In genomic region chr2:73268281-73268680, GRCm38 (mm10) we compare ENCODE assay signal across 16 mouse cellular contexts. TPM values are rescaled to one million over a fixed set of nuclear protein-coding genes. Genes with fewer than 3 reads are reported as not detected.
DNase-seq lines count a peak whose midpoint lies in the region; ATAC-seq lines count a peak whose summit lies in the region.
"Had no signal": no experiment of that assay in that cellular context is flagged by ENCODE, and none has a peak within 500 bp of the region (broad histone marks: within the 10 kb centered on the region; RNA-seq: fewer than 3 reads in every experiment).

No protein-coding gene starts in this region.

- DNase-seq in midbrain, embryonic 11.5 days (ENCODE audit: low spot score, missing footprints), result peak; percentile 94
- DNase-seq in forebrain, embryonic 11.5 days (ENCODE audit: low spot score), result peak; percentile 58
- DNase-seq in right cerebral cortex, postnatal 36 days (ENCODE audit: low spot score in 2 of 2), result no peak
- no peak for DNase-seq in spleen, postnatal 36 days (ENCODE audit: low spot score in 2 of 2)
- no peak for DNase-seq in cerebellum, adult 11 months
- DNase-seq: cerebellum, postnatal 14 days; gastrocnemius, postnatal 25 days; kidney, adult 9 months; liver, embryonic 13.5 days; thymus, postnatal 36 days had no signal

- H3K4me3 ChIP-seq in midbrain, embryonic 11.5 days (ENCODE audit: low read depth, low read length), result no peak overlapping the region
- H3K4me3 ChIP-seq in midbrain, embryonic 15.5 days, result no peak overlapping the region
- no peak overlapping the region for H3K4me3 ChIP-seq in forebrain, embryonic 11.5 days (ENCODE audit: low read depth, low read length)
- H3K4me3 ChIP-seq in limb, embryonic 13.5 days, result no peak overlapping the region
- H3K4me3 ChIP-seq: heart, embryonic 13.5 days; hindbrain, embryonic 12.5 days; liver, embryonic 13.5 days had no signal

- ATAC-seq in midbrain, embryonic 11.5 days (ENCODE audit: low FRiP score), result no peak
- ATAC-seq in midbrain, embryonic 15.5 days (replicated peaks), result no peak
- no peak for ATAC-seq in forebrain, embryonic 11.5 days (replicated peaks; ENCODE audit: low FRiP score)
- no peak for ATAC-seq in limb, embryonic 13.5 days (ENCODE audit: low FRiP score, low read depth)
- ATAC-seq: Patski had no signal

- H3K27ac ChIP-seq in midbrain, embryonic 11.5 days (ENCODE audit: low read depth, low read length), result no peak overlapping the region
- no peak overlapping the region for H3K27ac ChIP-seq in midbrain, embryonic 15.5 days
- H3K27ac ChIP-seq in forebrain, embryonic 11.5 days (ENCODE audit: low read depth, low read length), result no peak overlapping the region
- no peak overlapping the region for H3K27ac ChIP-seq in limb, embryonic 13.5 days
- H3K27ac ChIP-seq: heart, embryonic 13.5 days; hindbrain, embryonic 12.5 days; liver, embryonic 13.5 days; stomach, postnatal 0 days had no signal

- H3K4me2 ChIP-seq in midbrain, embryonic 11.5 days, result no peak overlapping the region; the same call in 1 of the 2 replicates
- no peak overlapping the region for H3K4me2 ChIP-seq in midbrain, embryonic 15.5 days
- no peak overlapping the region for H3K4me2 ChIP-seq in forebrain, embryonic 11.5 days (ENCODE audit: low read depth, low read length, severe bottlenecking)
- 0 out of 2 replicates have a peak overlapping the region, but pooled peaks have one; percentile 23 for H3K4me2 ChIP-seq in limb, embryonic 13.5 days (replicated peaks)
- H3K4me2 ChIP-seq: heart, embryonic 13.5 days; hindbrain, embryonic 12.5 days; liver, embryonic 13.5 days had no signal

- no peaks in the 10 kb centered on the region for H3K9me3 ChIP-seq in midbrain, embryonic 11.5 days (ENCODE audit: control insufficient read depth, low read length)
- no peaks in the 10 kb centered on the region for H3K9me3 ChIP-seq in midbrain, embryonic 15.5 days
- no peaks in the 10 kb centered on the region for H3K9me3 ChIP-seq in forebrain, embryonic 11.5 days (ENCODE audit: control insufficient read depth, low read length)
- H3K9me3 ChIP-seq in limb, embryonic 13.5 days, result no peaks in the 10 kb centered on the region
- H3K9me3 ChIP-seq: heart, embryonic 13.5 days; hindbrain, embryonic 12.5 days; liver, embryonic 13.5 days had no signal

- no peaks in the 10 kb centered on the region for H3K36me3 ChIP-seq in midbrain, embryonic 11.5 days (ENCODE audit: control insufficient read depth, insufficient read depth, low read length)
- H3K36me3 ChIP-seq in midbrain, embryonic 15.5 days (replicated peaks), result no peaks in the 10 kb centered on the region
- H3K36me3 ChIP-seq in forebrain, embryonic 11.5 days (ENCODE audit: control insufficient read depth, insufficient read depth, low read length), result no peaks in the 10 kb centered on the region
- H3K36me3 ChIP-seq in limb, embryonic 13.5 days, result no peaks in the 10 kb centered on the region
- H3K36me3 ChIP-seq: heart, embryonic 13.5 days; hindbrain, embryonic 12.5 days; liver, embryonic 13.5 days had no signal

- H3K4me1 ChIP-seq in midbrain, embryonic 11.5 days (ENCODE audit: control insufficient read depth, insufficient read depth, low read length), result peaks cover 29% of the 10 kb centered on the region
- H3K4me1 ChIP-seq in midbrain, embryonic 15.5 days, result peaks cover 38% of the 10 kb centered on the region
- peaks cover 30% of the 10 kb centered on the region for H3K4me1 ChIP-seq in forebrain, embryonic 11.5 days (replicated peaks; ENCODE audit: control insufficient read depth, insufficient read depth, low read length)
- H3K4me1 ChIP-seq in limb, embryonic 13.5 days, result peaks cover 50% of the 10 kb centered on the region

- WGBS in midbrain, embryonic 11.5 days, result under 1% methylated on average over 12 of the region's 12 CpGs
- WGBS in midbrain, embryonic 15.5 days, result 2% methylated on average over 12 of the region's 12 CpGs
- WGBS in forebrain, embryonic 11.5 days, result 2% methylated on average over 12 of the region's 12 CpGs
- WGBS in limb, embryonic 13.5 days, result 3% methylated on average over 11 of the region's 12 CpGs

- H3K27me3 ChIP-seq in midbrain, embryonic 11.5 days (ENCODE audit: control insufficient read depth, insufficient read depth, low read length), result peaks cover 96% of the 10 kb centered on the region
- H3K27me3 ChIP-seq in midbrain, embryonic 15.5 days (replicated peaks), result peaks cover 73% of the 10 kb centered on the region
- peaks cover 84% of the 10 kb centered on the region for H3K27me3 ChIP-seq in forebrain, embryonic 11.5 days (ENCODE audit: control insufficient read depth, insufficient read depth, low read length)
- H3K27me3 ChIP-seq in limb, embryonic 13.5 days, result peaks cover 86% of the 10 kb centered on the region

- H3K9ac ChIP-seq in midbrain, embryonic 11.5 days (ENCODE audit: low read length), result no peak overlapping the region
- no peak overlapping the region for H3K9ac ChIP-seq in midbrain, embryonic 15.5 days
- no peak overlapping the region for H3K9ac ChIP-seq in forebrain, embryonic 11.5 days (ENCODE audit: low read length)
- no peak overlapping the region for H3K9ac ChIP-seq in limb, embryonic 13.5 days
- H3K9ac ChIP-seq: heart, embryonic 13.5 days; hindbrain, embryonic 12.5 days; liver, embryonic 13.5 days had no signal

RNA-seq across cellular contexts. Expression of gene Sp9, which starts 3.4 kb away (rescaled TPM):
- polyA plus RNA-seq in midbrain, embryonic 11.5 days (2014; fragmentation: Nextera tagmentation; extraction: Ambion mirVana), result 2.8 and 3.3 TPM in 2 replicates
- polyA plus RNA-seq in midbrain, embryonic 15.5 days (2015; fragmentation: Nextera tagmentation; extraction: Ambion mirVana), result 3.5 and 5.3 TPM in 2 replicates
- polyA plus RNA-seq in forebrain, embryonic 11.5 days (2014; fragmentation: Nextera tagmentation; extraction: Ambion mirVana), result 5.5 and 8.2 TPM in 2 replicates
- polyA plus RNA-seq in limb, embryonic 13.5 days (2015; fragmentation: Nextera tagmentation; extraction: Ambion mirVana), result 0.87 and 1.6 TPM in 2 replicates
- polyA plus RNA-seq: heart, embryonic 13.5 days; liver, embryonic 13.5 days; Patski; stomach, postnatal 0 days had no signal

RNA-seq across cellular contexts. Expression of gene Scrn3, which starts 44.1 kb away (rescaled TPM):
- polyA plus RNA-seq in midbrain, embryonic 11.5 days (2014; fragmentation: Nextera tagmentation; extraction: Ambion mirVana), result 10.7 and 11.7 TPM in 2 replicates
- 6.9 and 7.7 TPM in 2 replicates for polyA plus RNA-seq in midbrain, embryonic 15.5 days (2015; fragmentation: Nextera tagmentation; extraction: Ambion mirVana)
- 11.7 and 14.0 TPM in 2 replicates for polyA plus RNA-seq in forebrain, embryonic 11.5 days (2014; fragmentation: Nextera tagmentation; extraction: Ambion mirVana)
- polyA plus RNA-seq in limb, embryonic 13.5 days (2015; fragmentation: Nextera tagmentation; extraction: Ambion mirVana), result 14.3 and 16.3 TPM in 2 replicates

RNA-seq across cellular contexts. Expression of gene Cir1, which starts 44.2 kb away (rescaled TPM):
- polyA plus RNA-seq in midbrain, embryonic 11.5 days (2014; fragmentation: Nextera tagmentation; extraction: Ambion mirVana), result 21.4 and 25.5 TPM in 2 replicates
- polyA plus RNA-seq in midbrain, embryonic 15.5 days (2015; fragmentation: Nextera tagmentation; extraction: Ambion mirVana), result 26.2 and 27.4 TPM in 2 replicates
- 18.2 and 18.6 TPM in 2 replicates for polyA plus RNA-seq in forebrain, embryonic 11.5 days (2014; fragmentation: Nextera tagmentation; extraction: Ambion mirVana)
- 28.6 and 33.3 TPM in 2 replicates for polyA plus RNA-seq in limb, embryonic 13.5 days (2015; fragmentation: Nextera tagmentation; extraction: Ambion mirVana)

RNA-seq across cellular contexts. Expression of gene Ola1, which starts 49.6 kb away (rescaled TPM):
- polyA plus RNA-seq in midbrain, embryonic 11.5 days (2014; fragmentation: Nextera tagmentation; extraction: Ambion mirVana), result 99.2 and 101 TPM in 2 replicates
- polyA plus RNA-seq in midbrain, embryonic 15.5 days (2015; fragmentation: Nextera tagmentation; extraction: Ambion mirVana), result 84.1 and 91.3 TPM in 2 replicates
- 99.8 and 110 TPM in 2 replicates for polyA plus RNA-seq in forebrain, embryonic 11.5 days (2014; fragmentation: Nextera tagmentation; extraction: Ambion mirVana)
- 111 and 112 TPM in 2 replicates for polyA plus RNA-seq in limb, embryonic 13.5 days (2015; fragmentation: Nextera tagmentation; extraction: Ambion mirVana)

Comparison
In these comparisons a context has a peak if more than half of its experiments do, and no peak if none do; other contexts are left out.
1. DNase-seq: peak in midbrain, embryonic 11.5 days (single experiment) and forebrain, embryonic 11.5 days (single experiment); none in right cerebral cortex, postnatal 36 days (0 of 2), spleen, postnatal 36 days (0 of 2) and cerebellum, adult 11 months (single experiment).